Mouse (Mus musculus) heart, adult 10 weeks (tissue): ENCODE data around the gene Abcb7. TPM values are rescaled to one million over a fixed set of nuclear protein-coding genes. Genes with fewer than 3 reads are reported as not detected.

Experiments
- polyA plus RNA-seq: library from polyadenylated mRNA; stranded (reverse); fragments of 350-450 nt; fragmentation: Illumina TruSeq; extraction: RNeasy Lipid Tissue Mini Kit (QIAGEN cat#74804); gene quantifications from one replicate; pipeline ENCODE4 v1.2.3, GENCODE M21; 2014; ENCODE audit warnings: low read depth, low replicate concordance

The Abcb7 gene
- 22.4 TPM for polyA plus RNA-seq

GRCm38 (mm10) chrX:104413183-104413983 lies at the start of gene Abcb7:
Abcb7 (minus strand) TSS chrX:104413856.

Other genes with a start within 250 kb of the Abcb7 start
- 0.13 TPM for gene Nexmif, start 212.7 kb downstream of the Abcb7 start, polyA plus RNA-seq
- gene Uprt, start 69.0 kb upstream of the Abcb7 start, polyA plus RNA-seq = 4.2 TPM